Mouse (Mus musculus) megakaryocyte progenitor cell, adult 5-6 weeks (primary cell): ENCODE results near the gene E430018J23Rik. TPM values are rescaled to one million over a fixed set of nuclear protein-coding genes. Genes with fewer than 3 reads are reported as not detected.
A peak's percentile ranks its signal among the peaks of the same experiment; 100 is the strongest.
"Not testable (repeated sequence)": the region's sequence is repeated elsewhere in the genome, so short reads cannot be mapped to it uniquely, and the experiment has no call there.

Experiments used
- ATAC-seq: replicated peaks from 2 replicates; pipeline ENCODE4 v1.8.0; 2016; ENCODE audit warnings: mild to moderate bottlenecking, moderate TSS enrichment, inconsistent platforms; ENCODE audit not compliant: poor library complexity
- total RNA-seq, 2 experiments: library from RNA; stranded (forward) in 1 of 2; stranded (reverse) in 1 of 2; fragments of 157-497, 149-512 nt in 1 of 2; fragments of 200-1000 nt in 1 of 2; gene quantifications; 2 replicates each; pipeline versions ENCODE4 v1.2.3 to v1.2.4; 2015 to 2017

E430018J23Rik gene
- 1.0 and 1.5 TPM in 2 replicates for total RNA-seq (2015)
- total RNA-seq (2017), result 2.3 and 4.8 TPM in 2 replicates

GRCm38 (mm10) chr7:127393157-127393943, at the start of gene E430018J23Rik:
E430018J23Rik (minus strand) TSS chr7:127393629.
- peak; percentile 96 for ATAC-seq

GRCm38 (mm10) chr7:127437724-127438123, 44.3 kb upstream of the E430018J23Rik start:
- no peak; the same call in 1 of the 2 replicates for ATAC-seq

GRCm38 (mm10) chr7:127435206-127435605, 41.8 kb upstream of the E430018J23Rik start:
- ATAC-seq, result no peak

- no peak for ATAC-seq
Observed at GRCm38 (mm10) chr7:127426354-127426753, 32.9 kb upstream of the E430018J23Rik start.

- ATAC-seq, result no peak
Observed at GRCm38 (mm10) chr7:127425911-127426310, 32.5 kb upstream of the E430018J23Rik start.

- no peak for ATAC-seq
Observed at GRCm38 (mm10) chr7:127425291-127425690, 31.9 kb upstream of the E430018J23Rik start.

GRCm38 (mm10) chr7:127422247-127422646, 28.8 kb upstream of the E430018J23Rik start:
- ATAC-seq, result peak; percentile 53

- ATAC-seq, result peak; percentile 97
Observed at GRCm38 (mm10) chr7:127421388-127422191, 28.2 kb upstream of the E430018J23Rik start, which contains the start of gene Zfp688. Zfp688 (minus strand) TSS chr7:127422068.

GRCm38 (mm10) chr7:127411418-127411817, 18.0 kb upstream of the E430018J23Rik start:
- ATAC-seq, result peak; percentile 52

GRCm38 (mm10) chr7:127406002-127406987, 12.9 kb upstream of the E430018J23Rik start, which contains the start of gene Zfp764:
Zfp764 (minus strand) TSS chr7:127406822.
- ATAC-seq, result peak; percentile 93

- ATAC-seq, result not testable (repeated sequence)
Observed at GRCm38 (mm10) chr7:127404101-127404500, 10.7 kb upstream of the E430018J23Rik start.

- peak; percentile 43; the same call in 1 of the 2 replicates for ATAC-seq
Observed at GRCm38 (mm10) chr7:127402980-127403379, 9.6 kb upstream of the E430018J23Rik start.

- no peak for ATAC-seq
Observed at GRCm38 (mm10) chr7:127400355-127400754, 6.9 kb upstream of the E430018J23Rik start.

GRCm38 (mm10) chr7:127393944-127394333, 510 bp upstream of the E430018J23Rik start:
- ATAC-seq, result peak; percentile 7

GRCm38 (mm10) chr7:127392251-127392824, 1.1 kb downstream of the E430018J23Rik start:
- ATAC-seq, result no peak

GRCm38 (mm10) chr7:127391538-127391937, 1.9 kb downstream of the E430018J23Rik start:
- no peak for ATAC-seq

- no peak for ATAC-seq
Observed at GRCm38 (mm10) chr7:127390306-127390705, 3.1 kb downstream of the E430018J23Rik start.

GRCm38 (mm10) chr7:127388201-127388600, 5.2 kb downstream of the E430018J23Rik start:
- not testable (repeated sequence) for ATAC-seq

- peak; percentile 95 for ATAC-seq
Observed at GRCm38 (mm10) chr7:127386641-127387392, 6.6 kb downstream of the E430018J23Rik start, which contains the start of gene 9130019O22Rik. 9130019O22Rik (minus strand) TSS chr7:127387166.
